Mouse (Mus musculus) forebrain, embryonic 14.5 days (tissue): ENCODE measurements around the gene Men1. TPM values are rescaled to one million over a fixed set of nuclear protein-coding genes. Genes with fewer than 3 reads are reported as not detected.

Experiments
- ATAC-seq: fragments of 200-750 bp; cut with Nextera tagmentation; 2 replicates; pipeline ENCODE4 v1.8.0; 2017; ENCODE audit warnings: mild to moderate bottlenecking, moderate library complexity
- DNase-seq: peaks from one replicate; pipeline ENCODE4 v3.0.0-alpha.2; 2015; ENCODE audit warnings: low spot score
- H3K27ac ChIP-seq: fragments of 300-500 bp; sonication (generic); 2 replicates; pipeline ENCODE4 v1.5.1; 2014; ENCODE audit warnings: low read depth, mild to moderate bottlenecking, control low read depth, low read length, moderate library complexity
- H3K27me3 ChIP-seq: fragments of 300-500 bp; sonication (generic); replicated peaks from 2 replicates; pipeline ENCODE4 v1.6.1; 2014; ENCODE audit warnings: low read length, control low read depth, mixed read lengths; ENCODE audit not compliant: control insufficient read depth, insufficient read depth
- H3K36me3 ChIP-seq: fragments of 300-500 bp; sonication (generic); 2 replicates; pipeline ENCODE4 v1.6.1; 2014; ENCODE audit warnings: low read length, control low read depth; ENCODE audit not compliant: control insufficient read depth, insufficient read depth
- H3K4me1 ChIP-seq: fragments of 300-500 bp; sonication (generic); 2 replicates; pipeline ENCODE4 v1.6.1; 2014; ENCODE audit warnings: antibody characterized with exemption, low read length, control low read depth; ENCODE audit not compliant: control insufficient read depth, insufficient read depth
- H3K4me2 ChIP-seq: fragments of 300-500 bp; sonication (generic); 2 replicates; pipeline ENCODE4 v1.6.1; 2014; ENCODE audit warnings: mild to moderate bottlenecking, control low read depth, low read length
- H3K4me3 ChIP-seq: fragments of 300-500 bp; sonication (generic); 2 replicates; pipeline ENCODE4 v1.5.1; 2014; ENCODE audit warnings: low read depth, low read length, control low read depth
- H3K9ac ChIP-seq: fragments of 300-500 bp; sonication (generic); 2 replicates; pipeline ENCODE4 v1.6.1; 2014; ENCODE audit warnings: mild to moderate bottlenecking, low read length, control low read depth, moderate library complexity
- H3K9me3 ChIP-seq: fragments of 300-500 bp; sonication (generic); replicated peaks from 2 replicates; pipeline ENCODE4 v1.6.1; 2016; ENCODE audit warnings: low read length, control low read depth, mixed read lengths; ENCODE audit not compliant: control insufficient read depth
- WGBS: fragments of 180-500 bp; shearing (Covaris S2); extraction: QIAGEN DNeasy Blood & Tissue Kit; methylation state at CpG from one replicate; pipeline ENCODE4 v1.1.7; 2014; 5-methylcytosine and 5-hydroxymethylcytosine counted together
- polyA plus RNA-seq: library from polyadenylated mRNA; unstranded; fragments of >200 nt; fragmentation: Nextera tagmentation; extraction: Ambion mirVana; gene quantifications from 2 replicates; pipeline ENCODE4 v1.2.1, GENCODE M21; 2014

Gene Men1
- polyA plus RNA-seq, 1 experiment from 2014 or later = 47.7 TPM

DNA sequence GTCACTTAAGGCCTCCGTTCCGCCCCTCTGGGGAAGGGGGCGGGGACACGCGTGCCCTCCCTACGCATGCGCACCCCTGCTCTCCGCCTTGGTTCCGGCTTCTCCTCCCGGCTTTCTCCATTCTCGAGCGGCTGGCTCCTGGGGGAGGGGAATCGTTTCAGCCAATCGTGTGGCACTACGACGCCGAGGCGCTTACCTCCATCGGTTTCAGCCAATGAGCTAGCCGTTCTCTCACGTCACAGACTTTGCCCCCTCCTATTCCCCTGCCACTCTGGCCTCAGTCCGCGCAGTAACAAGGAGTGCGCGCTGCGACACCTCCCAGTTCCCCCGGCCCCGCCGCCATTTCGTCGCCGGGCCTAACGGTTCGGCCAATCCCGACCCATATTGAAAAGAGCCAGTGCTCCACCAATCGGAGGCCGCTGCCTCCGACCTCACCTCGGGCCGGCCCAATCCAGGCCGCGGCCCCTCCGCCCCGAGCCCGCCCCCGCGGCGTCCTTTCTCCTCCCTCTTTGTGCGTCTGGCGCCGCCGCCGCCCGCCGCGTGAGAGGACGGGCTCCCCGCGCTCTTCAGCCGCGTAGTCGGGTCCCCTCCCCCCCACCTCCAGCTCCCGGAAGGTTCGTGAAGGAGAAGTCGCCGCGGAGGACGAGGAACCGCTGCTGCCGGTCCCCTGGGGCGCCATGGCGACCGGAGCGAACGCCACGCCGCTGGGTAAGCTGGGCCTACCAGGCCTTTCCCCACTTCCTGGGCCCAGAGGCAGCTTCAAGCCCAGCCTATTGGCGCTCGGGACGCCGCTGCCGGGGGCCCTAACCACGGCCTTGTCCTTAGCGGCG is 28.8 kb downstream of the Men1 start, which contains the start of gene Sf1:
TSS of gene Sf1 (plus strand) at position 280 of the 830 bp plus-strand sequence.
- under 1% methylated on average over 85 of the region's 85 CpGs for WGBS
- Histone ChIP-seq H3K27ac (peak within 1 kb of the TSS; percentile 98), H3K4me3 (peak within 1 kb of the TSS; percentile 99)

GRCm38 (mm10) chr19:6364317-6364725 is 29.5 kb downstream of the Men1 start:
- Histone ChIP-seq H3K4me2 (peak overlapping the region; percentile 97), H3K9ac (peak overlapping the region; percentile 99), H3K27me3 (no peaks in the 10 kb centered on the region), H3K27ac (peak overlapping the region; percentile 98), H3K4me1 (peaks cover 11% of the 10 kb centered on the region; the same call in 1 of the 2 replicates), H3K9me3 (no peaks in the 10 kb centered on the region), H3K4me3 (peak overlapping the region; percentile 99), H3K36me3 (peaks cover 44% of the 10 kb centered on the region)
- DNase-seq = peak; percentile 95
- under 1% methylated on average over 55 of the region's 55 CpGs for whole genome bisulfite sequencing
- ATAC-seq = no peak

More for the DNA sequence above, 28.8 kb downstream of the Men1 start, which contains the start of gene Sf1:
- no peaks in the 10 kb centered on the region for H3K27me3 ChIP-seq
- H3K9ac ChIP-seq = peak within 1 kb of the TSS; percentile 99
- H3K4me2 ChIP-seq = peak within 1 kb of the TSS; percentile 97
- H3K9me3 ChIP-seq = no peaks in the 10 kb centered on the region
- ATAC-seq = peak; percentile 98
- H3K36me3 ChIP-seq = peaks cover 39% of the 10 kb centered on the region
- peaks cover 11% of the 10 kb centered on the region; the same call in 1 of the 2 replicates for H3K4me1 ChIP-seq
- peak; percentile 100 for DNase-seq

GRCm38 (mm10) chr19:6364842-6365241 is 30.1 kb downstream of the Men1 start:
- H3K9ac ChIP-seq = peak overlapping the region; percentile 99
- peak overlapping the region; percentile 97 for H3K4me2 ChIP-seq
- DNase-seq (no peak), ATAC-seq (no peak)
- peak overlapping the region; percentile 99 for H3K4me3 ChIP-seq
- 6% methylated on average over 2 of the region's 2 CpGs for WGBS
- peaks cover 11% of the 10 kb centered on the region; the same call in 1 of the 2 replicates for H3K4me1 ChIP-seq
- H3K27ac ChIP-seq = no peak overlapping the region
- H3K27me3 ChIP-seq = no peaks in the 10 kb centered on the region
- peaks cover 49% of the 10 kb centered on the region for H3K36me3 ChIP-seq
- H3K9me3 ChIP-seq = no peaks in the 10 kb centered on the region

- Histone ChIP-seq H3K4me1 (peaks cover 6% of the 10 kb centered on the region; the same call in 1 of the 2 replicates), H3K9me3 (no peaks in the 10 kb centered on the region), H3K27me3 (no peaks in the 10 kb centered on the region), H3K4me2 (no peak overlapping the region), H3K36me3 (peaks cover 95% of the 10 kb centered on the region), H3K27ac (no peak overlapping the region), H3K9ac (no peak overlapping the region), H3K4me3 (no peak overlapping the region)
- WGBS = 97% methylated on average over 2 of the region's 2 CpGs
- DNase-seq = no peak
- ATAC-seq = no peak
These were observed 35.4 kb downstream of the Men1 start for GRCm38 (mm10) chr19:6370175-6370574.

DNA sequence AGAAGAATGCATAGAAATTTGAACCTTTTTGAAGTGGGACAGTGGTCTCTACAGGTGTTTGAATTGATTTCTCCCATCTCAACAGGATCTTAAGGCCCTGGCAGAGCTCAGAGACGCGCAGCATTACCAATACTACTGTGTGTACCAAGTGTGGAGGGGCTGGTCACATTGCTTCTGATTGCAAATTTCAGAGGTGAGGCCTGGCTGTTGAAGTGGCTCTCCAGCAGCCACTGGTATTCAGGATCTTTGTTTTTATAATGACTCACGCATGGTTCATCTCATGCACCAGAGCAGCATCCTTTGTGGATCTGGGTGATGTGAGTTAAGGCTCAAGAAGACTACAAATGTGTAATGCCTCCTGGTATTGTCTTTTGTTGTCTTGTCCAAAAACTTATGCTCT is 37.7 kb downstream of the Men1 start:
- no peak overlapping the region for H3K4me2 ChIP-seq
- ATAC-seq (no peak), DNase-seq (no peak)
- H3K4me3 ChIP-seq = no peak overlapping the region
- no peak overlapping the region for H3K9ac ChIP-seq
- H3K36me3 ChIP-seq = peaks cover 97% of the 10 kb centered on the region
- H3K9me3 ChIP-seq = no peaks in the 10 kb centered on the region
- H3K27ac ChIP-seq = no peak overlapping the region
- H3K27me3 ChIP-seq = no peaks in the 10 kb centered on the region
- no peaks in the 10 kb centered on the region for H3K4me1 ChIP-seq
- 91% methylated on average over 3 of the region's 3 CpGs for WGBS

DNA sequence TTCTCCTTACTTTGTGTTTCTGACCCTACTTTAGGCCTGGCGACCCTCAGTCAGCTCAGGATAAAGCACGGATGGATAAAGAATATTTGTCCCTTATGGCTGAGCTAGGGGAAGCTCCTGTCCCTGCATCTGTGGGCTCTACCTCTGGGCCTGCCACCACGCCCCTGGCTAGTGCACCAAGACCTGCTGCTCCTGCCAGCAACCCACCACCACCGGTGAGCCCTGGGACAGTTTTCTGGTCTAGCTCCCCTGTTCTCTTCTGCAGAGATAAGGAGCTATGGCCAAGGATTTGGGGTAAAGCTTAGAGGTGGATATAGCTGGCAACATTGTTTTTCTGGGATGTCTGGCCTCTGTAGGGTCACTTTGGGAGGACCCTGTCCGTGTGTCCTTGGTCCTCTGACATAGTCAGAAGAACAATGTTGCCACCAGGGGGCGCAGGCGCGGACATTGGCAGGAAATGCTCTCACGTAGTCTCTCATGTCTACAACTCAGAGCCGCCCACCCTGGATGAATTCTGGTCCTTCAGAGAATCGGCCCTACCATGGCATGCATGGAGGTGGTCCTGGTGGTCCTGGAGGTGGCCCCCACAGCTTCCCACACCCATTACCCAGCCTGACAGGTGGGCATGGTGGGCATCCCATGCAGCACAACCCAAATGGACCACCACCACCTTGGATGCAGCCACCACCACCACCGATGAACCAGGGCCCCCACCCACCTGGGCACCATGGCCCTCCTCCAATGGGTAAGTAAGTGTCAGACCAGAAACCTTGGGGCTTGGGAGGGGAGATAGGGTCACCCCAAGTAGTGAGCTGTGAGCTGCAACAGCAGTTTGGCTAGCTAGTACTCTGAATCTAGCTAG is 39.0 kb downstream of the Men1 start:
- peaks cover 97% of the 10 kb centered on the region for H3K36me3 ChIP-seq
- H3K27ac ChIP-seq = no peak overlapping the region
- H3K4me1 ChIP-seq = no peaks in the 10 kb centered on the region
- no peaks in the 10 kb centered on the region for H3K27me3 ChIP-seq
- no peak overlapping the region for H3K4me3 ChIP-seq
- peak; percentile 78 for DNase-seq
- H3K9me3 ChIP-seq = no peaks in the 10 kb centered on the region
- H3K9ac ChIP-seq = no peak overlapping the region
- peak; percentile 35; the same call in 1 of the 2 replicates for ATAC-seq
- 72% methylated on average over 12 of the region's 12 CpGs for WGBS
- H3K4me2 ChIP-seq = no peak overlapping the region

DNA sequence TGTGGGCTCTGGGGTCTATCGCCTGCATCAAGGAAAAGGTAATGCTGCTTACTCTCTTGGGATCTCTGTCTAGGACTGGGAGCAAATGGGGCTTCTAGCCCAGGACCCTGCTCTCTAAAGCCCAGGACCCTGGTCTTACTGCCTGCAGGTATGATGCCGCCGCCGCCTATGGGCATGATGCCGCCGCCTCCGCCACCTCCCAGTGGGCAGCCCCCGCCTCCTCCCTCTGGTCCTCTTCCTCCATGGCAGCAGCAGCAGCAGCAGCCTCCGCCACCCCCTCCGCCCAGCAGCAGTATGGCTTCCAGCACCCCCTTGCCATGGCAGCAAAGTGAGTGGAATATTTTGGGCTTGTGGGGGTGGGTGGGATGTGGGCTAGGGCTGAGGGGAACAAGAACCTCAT is 39.8 kb downstream of the Men1 start:
- Histone ChIP-seq H3K9ac (no peak overlapping the region), H3K4me3 (no peak overlapping the region), H3K36me3 (peaks cover 97% of the 10 kb centered on the region), H3K9me3 (no peaks in the 10 kb centered on the region), H3K4me2 (no peak overlapping the region), H3K27me3 (no peaks in the 10 kb centered on the region), H3K27ac (no peak overlapping the region), H3K4me1 (no peaks in the 10 kb centered on the region)
- DNase-seq (no peak), ATAC-seq (no peak)
- 99% methylated on average over 10 of the region's 10 CpGs for WGBS

DNA sequence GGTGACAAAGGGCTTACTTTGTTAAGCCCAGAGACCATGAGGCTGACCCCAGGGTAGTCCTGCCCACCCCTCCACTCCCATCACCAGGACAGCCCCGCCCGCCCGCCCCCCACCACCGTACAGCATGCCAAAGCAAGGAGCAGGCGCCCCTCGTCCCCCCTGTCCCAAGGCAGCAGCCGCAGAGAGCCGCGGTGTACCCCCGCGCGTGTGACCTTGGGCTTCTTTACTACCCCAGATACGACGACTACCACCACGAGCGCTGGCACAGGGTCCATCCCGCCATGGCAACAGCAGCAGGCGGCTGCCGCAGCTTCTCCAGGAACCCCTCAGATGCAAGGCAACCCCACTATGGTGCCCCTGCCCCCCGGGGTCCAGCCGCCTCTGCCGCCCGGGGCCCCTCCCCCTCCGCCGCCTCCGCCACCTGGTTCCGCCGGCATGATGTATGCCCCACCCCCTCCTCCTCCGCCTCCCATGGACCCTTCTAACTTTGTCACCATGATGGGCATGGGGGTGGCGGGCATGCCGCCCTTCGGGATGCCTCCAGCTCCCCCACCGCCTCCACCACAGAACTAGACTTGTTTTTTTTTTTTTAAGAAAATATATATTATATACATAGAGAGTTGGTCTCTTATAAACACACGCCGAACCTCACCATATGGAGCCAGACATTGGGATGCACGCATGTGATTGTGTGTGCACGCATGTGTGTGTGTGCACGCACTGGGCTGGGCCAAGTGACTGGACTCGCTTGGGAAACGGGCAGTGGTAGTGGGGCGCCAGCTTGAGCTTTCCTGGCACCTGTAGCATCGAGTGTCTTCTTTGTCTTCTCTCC is 40.9 kb downstream of the Men1 start:
- Histone ChIP-seq H3K4me3 (no peak overlapping the region), H3K9me3 (no peaks in the 10 kb centered on the region), H3K36me3 (peaks cover 89% of the 10 kb centered on the region), H3K4me2 (no peak overlapping the region), H3K27me3 (no peaks in the 10 kb centered on the region), H3K4me1 (no peaks in the 10 kb centered on the region), H3K9ac (no peak overlapping the region), H3K27ac (0 out of 2 replicates have a peak overlapping the region, but pooled peaks have one; percentile 2)
- no peak for ATAC-seq
- no peak for DNase-seq
- WGBS = 92% methylated on average over 42 of the region's 42 CpGs
